Mouse (Mus musculus) bone marrow, adult 2 months (tissue): Measurements from ENCODE around the gene Lrmda. TPM values are rescaled to one million over a fixed set of nuclear protein-coding genes. Genes with fewer than 3 reads are reported as not detected.

Experiments used
- H3K27ac ChIP-seq: fragments of 200-500 bp; 2 replicates; pipeline ENCODE4 v1.5.1; 2012; ENCODE audit warnings: low read depth, mild to moderate bottlenecking, control low read depth, inconsistent platforms, low read length; ENCODE audit not compliant: control insufficient read depth, poor library complexity, insufficient read depth
- H3K4me1 ChIP-seq: fragments of 200-500 bp; 2 replicates; pipeline ENCODE4 v1.6.1; 2011; ENCODE audit warnings: low read length; ENCODE audit not compliant: control insufficient read depth, insufficient read depth
- H3K4me3 ChIP-seq: fragments of 200-500 bp; replicated peaks from 2 replicates; pipeline ENCODE3; 2011; ENCODE audit warnings: mild to moderate bottlenecking, low read depth, low read length, control low read depth; ENCODE audit not compliant: control insufficient read depth
- CTCF ChIP-seq: fragments of 200-500 bp; IDR thresholded peaks from 2 replicates; pipeline ENCODE4 v1.5.1; 2011; ENCODE audit warnings: low read length, control low read depth; ENCODE audit not compliant: control insufficient read depth, insufficient read depth
- POLR2A ChIP-seq: fragments of 200-500 bp; IDR thresholded peaks from 2 replicates; pipeline ENCODE4 v1.6.1; 2011; ENCODE audit warnings: low read depth, mild to moderate bottlenecking, control low read depth, low read length, borderline replicate concordance; ENCODE audit not compliant: control insufficient read depth
- WGBS: fragments of 180-500 bp; shearing (Covaris S2); methylation state at CpG from one replicate; pipeline ENCODE4 v1.1.7; 2018; 5-methylcytosine and 5-hydroxymethylcytosine counted together
- polyA plus RNA-seq: library from polyadenylated mRNA; stranded (reverse); fragments of >200 nt; gene quantifications from 2 replicates; pipeline ENCODE4 v1.2.4, GENCODE M21; 2011; ENCODE audit warnings: low replicate concordance; ENCODE audit not compliant: missing spikeins, insufficient read depth, insufficient read length

The Lrmda gene
- polyA plus RNA-seq, 1 experiment = 3.8 TPM

GRCm38 (mm10) chr14:23095158-23096016 lies 1075.9 kb downstream of the Lrmda start:
- Histone ChIP-seq H3K4me1 (no peaks in the 10 kb centered on the region), H3K27ac (no peak overlapping the region), H3K4me3 (no peak overlapping the region)
- TF ChIP-seq CTCF (no peak), POLR2A (no peak)
- 72% methylated on average over 10 of the region's 10 CpGs for WGBS

DNA sequence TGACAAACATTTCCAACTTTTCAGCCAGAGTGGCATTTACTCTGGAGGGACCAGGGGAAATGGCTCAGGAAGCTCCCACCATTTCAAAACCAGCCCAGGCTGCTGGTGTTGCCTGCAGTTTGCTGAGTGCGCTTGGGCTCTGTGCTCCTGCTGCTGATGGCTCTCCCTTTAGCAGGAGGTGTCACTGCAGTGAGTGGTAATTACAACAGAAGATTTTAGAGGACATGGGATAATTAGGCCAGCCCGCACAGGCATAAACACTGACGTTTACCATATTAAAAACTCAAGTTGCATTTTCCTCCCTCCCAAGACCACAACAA lies 1076.5 kb downstream of the Lrmda start:
- no peak for TF ChIP-seq POLR2A
- no peak for TF ChIP-seq CTCF
- Histone ChIP-seq H3K4me3 (no peak overlapping the region), H3K4me1 (no peaks in the 10 kb centered on the region), H3K27ac (no peak overlapping the region)
- WGBS = 73% methylated on average over 3 of the region's 3 CpGs

DNA sequence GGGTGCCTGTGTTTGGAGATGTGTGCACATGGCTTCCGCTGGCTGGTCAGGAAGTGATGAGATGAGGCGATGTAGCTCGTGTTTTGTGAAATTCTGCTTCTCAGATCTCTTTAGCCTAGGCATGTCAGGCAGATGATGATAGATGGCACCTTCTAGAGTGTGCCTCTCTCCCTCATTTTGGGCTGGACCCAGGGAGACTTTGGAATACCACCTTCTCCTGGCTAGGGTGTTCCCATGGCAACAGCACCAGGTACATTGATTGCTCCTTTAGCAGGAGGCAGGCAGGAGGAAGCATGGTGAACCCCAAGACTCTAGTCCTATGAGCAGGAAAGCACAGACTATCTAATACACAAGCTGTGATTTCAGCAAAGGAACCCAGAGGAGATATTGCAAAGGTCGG lies 1076.9 kb downstream of the Lrmda start:
- TF ChIP-seq CTCF (no peak), POLR2A (no peak)
- Histone ChIP-seq H3K27ac (no peak overlapping the region), H3K4me1 (no peaks in the 10 kb centered on the region), H3K4me3 (no peak overlapping the region)
- WGBS = 69% methylated on average over 4 of the region's 4 CpGs

Other genes with a start within 250 kb of the Lrmda start
- gene Vdac2, start 194.5 kb upstream of the Lrmda start, polyA plus RNA-seq = 84.6 and 85.2 TPM in 2 replicates
- 15.8 and 45.0 TPM in 2 replicates for gene Comtd1, start 170.7 kb upstream of the Lrmda start, polyA plus RNA-seq
- 0.38 and 0.95 TPM in 2 replicates for gene Zfp503, start 30.1 kb upstream of the Lrmda start, polyA plus RNA-seq